Comparison of ENCODE assay signal across 8 mouse cellular contexts in genomic region chr13:23299999-23300341, GRCm38 (mm10). TPM values are rescaled to one million over a fixed set of nuclear protein-coding genes. Genes with fewer than 3 reads are reported as not detected.
DNase-seq lines count a peak whose midpoint lies in the region; ATAC-seq and TF ChIP-seq lines count a peak whose summit lies in the region.

No protein-coding gene starts in this region.

- H3K9me3 ChIP-seq in ES-Bruce4 (replicated peaks; ENCODE audit: control insufficient read depth, insufficient read depth, low read length, poor library complexity, severe bottlenecking): no peaks in the 10 kb centered on the region
- H3K9me3 ChIP-seq in hindbrain, embryonic 11.5 days (ENCODE audit: control insufficient read depth, low read length): no peaks in the 10 kb centered on the region
- no peaks in the 10 kb centered on the region for H3K9me3 ChIP-seq in limb, embryonic 12.5 days
- no peaks in the 10 kb centered on the region for H3K9me3 ChIP-seq in midbrain, postnatal 0 days (ENCODE audit: low read length)

- no peak overlapping the region for H3K9ac ChIP-seq in heart, adult 2 months (ENCODE audit: low read depth, low read length)
- peak overlapping the region; percentile 81 for H3K9ac ChIP-seq in ES-Bruce4 (ENCODE audit: low read depth, poor library complexity, severe bottlenecking)
- peak overlapping the region; percentile 44; the same call in 1 of the 2 replicates for H3K9ac ChIP-seq in hindbrain, embryonic 11.5 days (ENCODE audit: low read depth, low read length)
- H3K9ac ChIP-seq in limb, embryonic 12.5 days (replicated peaks): peak overlapping the region; percentile 50
- peak overlapping the region; percentile 42; the same call in 1 of the 2 replicates for H3K9ac ChIP-seq in midbrain, postnatal 0 days (replicated peaks; ENCODE audit: low read length, poor library complexity, severe bottlenecking)

- peak; percentile 69 for ATAC-seq in hindbrain, embryonic 11.5 days (ENCODE audit: low FRiP score)
- no peak for ATAC-seq in limb, embryonic 12.5 days (ENCODE audit: insufficient number of reproducible peaks, insufficient read depth, low FRiP score, low TSS enrichment, low read depth)
- peak; percentile 65; the same call in 1 of the 2 replicates for ATAC-seq in midbrain, postnatal 0 days (ENCODE audit: low FRiP score)
- ATAC-seq in CD4-positive, CD25-positive, alpha-beta regulatory T cell, adult 4 months: no peak

- 6% methylated on average over 13 of the region's 13 CpGs for WGBS in heart, adult 2 months
- under 1% methylated on average over 13 of the region's 13 CpGs for WGBS in hindbrain, embryonic 11.5 days
- WGBS in limb, embryonic 12.5 days: 2% methylated on average over 13 of the region's 13 CpGs
- 3% methylated on average over 13 of the region's 13 CpGs for WGBS in midbrain, postnatal 0 days

- peak in 1 of 2 experiments; percentile 29 for DNase-seq in heart, adult 2 months
- no peak for DNase-seq in heart, postnatal 25 days (ENCODE audit: low spot score)
- peak; percentile 89 for DNase-seq in embryo, embryonic 11 days
- DNase-seq in hindbrain, embryonic 11.5 days (ENCODE audit: low spot score): peak; percentile 91
- DNase-seq in midbrain, postnatal 0 days (ENCODE audit: low spot score): peak; percentile 75

- no peaks in the 10 kb centered on the region for H3K36me3 ChIP-seq in heart, adult 2 months (ENCODE audit: control insufficient read depth, insufficient read depth, low read length)
- H3K36me3 ChIP-seq in ES-Bruce4 (ENCODE audit: control insufficient read depth, insufficient read depth, low read length, poor library complexity, severe bottlenecking): no peaks in the 10 kb centered on the region
- no peaks in the 10 kb centered on the region for H3K36me3 ChIP-seq in hindbrain, embryonic 11.5 days (ENCODE audit: control insufficient read depth, insufficient read depth, low read length)
- H3K36me3 ChIP-seq in limb, embryonic 12.5 days: no peaks in the 10 kb centered on the region
- no peaks in the 10 kb centered on the region for H3K36me3 ChIP-seq in midbrain, postnatal 0 days (ENCODE audit: insufficient read depth, low read length)

- no peaks in the 10 kb centered on the region for H3K79me2 ChIP-seq in heart, adult 2 months (replicated peaks; ENCODE audit: control insufficient read depth, insufficient read depth, low read length)

- no peak for TF ChIP-seq POLR2A in heart, adult 2 months (IDR thresholded peaks at IDR 0.05; ENCODE audit: insufficient read depth, low read depth, low read length)
- TF ChIP-seq POLR2A in ES-Bruce4 (IDR thresholded peaks at IDR 0.05; ENCODE audit: insufficient read depth, low read length): no peak

- peak overlapping the region; percentile 12; the same call in 1 of the 2 replicates for H3K4me3 ChIP-seq in heart, adult 2 months
- peak overlapping the region; percentile 93 for H3K4me3 ChIP-seq in ES-Bruce4 (ENCODE audit: low read depth, low read length)
- H3K4me3 ChIP-seq in hindbrain, embryonic 11.5 days (ENCODE audit: low read depth, low read length): peak overlapping the region; percentile 42
- H3K4me3 ChIP-seq in limb, embryonic 12.5 days (replicated peaks): peak overlapping the region; percentile 38
- H3K4me3 ChIP-seq in midbrain, postnatal 0 days (ENCODE audit: low read depth, low read length): peak overlapping the region; percentile 48

- H3K4me1 ChIP-seq in heart, adult 2 months (ENCODE audit: control insufficient read depth, insufficient read depth, low read length): no peaks in the 10 kb centered on the region; the same call in 1 of the 2 replicates
- H3K4me1 ChIP-seq in ES-Bruce4 (ENCODE audit: control insufficient read depth, insufficient read depth, low read length): no peaks in the 10 kb centered on the region
- no peaks in the 10 kb centered on the region; the same call in 1 of the 2 replicates for H3K4me1 ChIP-seq in hindbrain, embryonic 11.5 days (replicated peaks; ENCODE audit: control insufficient read depth, insufficient read depth, low read length)
- no peaks in the 10 kb centered on the region; the same call in 1 of the 2 replicates for H3K4me1 ChIP-seq in limb, embryonic 12.5 days (replicated peaks)
- no peaks in the 10 kb centered on the region for H3K4me1 ChIP-seq in midbrain, postnatal 0 days (ENCODE audit: insufficient read depth, low read length)

- H3K27me3 ChIP-seq in heart, adult 2 months (ENCODE audit: control insufficient read depth, insufficient read depth, low read length): peaks cover 4% of the 10 kb centered on the region
- no peaks in the 10 kb centered on the region for H3K27me3 ChIP-seq in ES-Bruce4 (ENCODE audit: control insufficient read depth, insufficient read depth, low read length, poor library complexity, severe bottlenecking)
- no peaks in the 10 kb centered on the region for H3K27me3 ChIP-seq in hindbrain, embryonic 11.5 days (ENCODE audit: control insufficient read depth, insufficient read depth, low read length)
- peaks cover 11% of the 10 kb centered on the region; the same call in 1 of the 2 replicates for H3K27me3 ChIP-seq in limb, embryonic 12.5 days
- peaks cover 5% of the 10 kb centered on the region; the same call in 1 of the 2 replicates for H3K27me3 ChIP-seq in midbrain, postnatal 0 days (ENCODE audit: insufficient read depth, low read length)

- intact Hi-C loops in heart, adult 2 months (cut with DNase I): loop anchor here (5.0 kb wide), 1 partner anchor 102 kb away; no protein-coding TSS in a partner anchor
- intact Hi-C loops in heart, postnatal 25 days (cut with DNase I): loop anchor here (10.0 kb wide), 1 partner anchor 105 kb away; no protein-coding TSS in a partner anchor

- H3K27ac ChIP-seq in heart, adult 2 months: no peak overlapping the region
- 0 out of 2 replicates have a peak overlapping the region, but pooled peaks have one; percentile 4 for H3K27ac ChIP-seq in ES-Bruce4 (ENCODE audit: insufficient read depth, low read length)
- no peak overlapping the region for H3K27ac ChIP-seq in hindbrain, embryonic 11.5 days (ENCODE audit: low read depth, low read length)
- H3K27ac ChIP-seq in limb, embryonic 12.5 days: no peak overlapping the region
- H3K27ac ChIP-seq in midbrain, postnatal 0 days (ENCODE audit: low read depth, low read length): no peak overlapping the region

- no peak for TF ChIP-seq EP300 in heart, adult 2 months (IDR thresholded peaks at IDR 0.05; ENCODE audit: insufficient read depth, low read depth, low read length)
- TF ChIP-seq EP300 in ES-Bruce4 (IDR thresholded peaks at IDR 0.05; ENCODE audit: insufficient read depth, low read depth, low read length): 0 out of 2 replicates have a peak, but pooled peaks have one; percentile 52

- TF ChIP-seq CTCF in heart, adult 2 months (IDR thresholded peaks at IDR 0.05): no peak
- no peak for TF ChIP-seq CTCF in ES-Bruce4 (IDR thresholded peaks at IDR 0.05; ENCODE audit: low read depth, low read length)
- no peak for TF ChIP-seq CTCF in midbrain, postnatal 0 days (IDR thresholded peaks at IDR 0.05)

- H3K4me2 ChIP-seq in hindbrain, embryonic 11.5 days (replicated peaks; ENCODE audit: low read depth, low read length): peak overlapping the region; percentile 60
- H3K4me2 ChIP-seq in limb, embryonic 12.5 days: peak overlapping the region; percentile 60
- H3K4me2 ChIP-seq in midbrain, postnatal 0 days (ENCODE audit: low read depth, low read length, poor library complexity, severe bottlenecking): peak overlapping the region; percentile 68

RNA-seq across cellular contexts. Expression of gene Vmn1r223, which starts 53.0 kb away (rescaled TPM):
- total RNA-seq in heart, adult 2 months (2021): not detected
- polyA plus RNA-seq in heart, adult 2 months (2012; rRNA removed): not detected in 2 replicates
- not detected for total RNA-seq in heart, postnatal 25 days (2021)
- polyA plus RNA-seq in ES-Bruce4 (2011; ENCODE audit: insufficient read depth, insufficient read length, low read depth, missing spikeins): not detected in 2 replicates
- not detected in 2 replicates for polyA plus RNA-seq in hindbrain, embryonic 11.5 days (2014; fragmentation: Nextera tagmentation; extraction: Ambion mirVana)
- polyA plus RNA-seq in limb, embryonic 12.5 days (2016; fragmentation: Nextera tagmentation; extraction: Ambion mirVana): not detected in 2 replicates
- total RNA-seq in midbrain, postnatal 0 days (2014; rRNA removed): not detected in 2 replicates
- not detected in 2 replicates for polyA plus RNA-seq in midbrain, postnatal 0 days (2015; fragmentation: Nextera tagmentation; extraction: Ambion mirVana)
- polyA plus RNA-seq in CD4-positive, CD25-positive, alpha-beta regulatory T cell, adult 4 months (2017; shearing (Covaris generic)): not detected

Comparison
In these comparisons a context has a peak if more than half of its experiments do, and no peak if none do; other contexts are left out.
1. H3K4me3 ChIP-seq: peak in every context shown above with its lines; median percentile 93 in ES-Bruce4; 48 in midbrain, postnatal 0 days; 42 in hindbrain, embryonic 11.5 days; 38 in limb, embryonic 12.5 days; 12 in heart, adult 2 months.
2. ATAC-seq: peak in hindbrain, embryonic 11.5 days (single experiment) and midbrain, postnatal 0 days (single experiment); none in limb, embryonic 12.5 days (single experiment) and CD4-positive, CD25-positive, alpha-beta regulatory T cell, adult 4 months (single experiment).
3. Peak in every context shown above with its lines, with median percentiles within 50 percentile points of each other: H3K4me2 ChIP-seq.